Mouse (Mus musculus): ENCODE measurements around the gene Myh7b.
"Not testable (repeated sequence)": the region's sequence is repeated elsewhere in the genome, so short reads cannot be mapped to it uniquely, and the experiment has no call there.

Gene Myh7b

GRCm38 (mm10) chr2:155604560-155605235 lies 6.3 kb upstream of the Myh7b start:
- DNase-seq (ENCODE audit: low read depth, low spot score), result no peak

DNA sequence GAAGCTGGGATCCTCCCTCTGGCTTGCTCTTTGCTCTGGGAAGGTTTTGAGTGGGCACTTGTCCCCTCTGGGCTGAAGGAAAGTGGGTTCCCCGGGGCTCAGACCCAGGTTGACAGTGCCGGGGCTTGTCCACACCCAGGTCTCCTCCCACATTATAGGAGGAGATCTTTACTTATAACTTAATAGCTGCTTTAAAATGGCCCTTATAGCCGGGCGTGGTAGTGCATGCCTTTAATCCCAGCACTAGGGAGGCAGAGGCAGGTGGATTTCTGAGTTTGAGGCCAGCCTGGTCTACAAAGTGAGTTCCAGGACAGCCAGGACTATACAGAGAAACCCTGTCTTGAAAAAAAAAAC lies 5.8 kb upstream of the Myh7b start:
- DNase-seq (ENCODE audit: low read depth, low spot score), result not testable (repeated sequence)

GRCm38 (mm10) chr2:155606360-155606759 lies 4.7 kb upstream of the Myh7b start:
- DNase-seq (ENCODE audit: low read depth, low spot score), result no peak

- no peak for DNase-seq (ENCODE audit: low read depth, low spot score)
Observed at GRCm38 (mm10) chr2:155611834-155612550, 980 bp downstream of the Myh7b start.

- DNase-seq (ENCODE audit: low read depth, low spot score), result peak; percentile 47
Observed at GRCm38 (mm10) chr2:155613326-155613755, 2.3 kb downstream of the Myh7b start.

- DNase-seq (ENCODE audit: low read depth, low spot score), result no peak
Observed at GRCm38 (mm10) chr2:155613953-155614352, 2.9 kb downstream of the Myh7b start.

GRCm38 (mm10) chr2:155616971-155617370 lies 6.0 kb downstream of the Myh7b start:
- no peak for DNase-seq (ENCODE audit: low read depth, low spot score)

DNA sequence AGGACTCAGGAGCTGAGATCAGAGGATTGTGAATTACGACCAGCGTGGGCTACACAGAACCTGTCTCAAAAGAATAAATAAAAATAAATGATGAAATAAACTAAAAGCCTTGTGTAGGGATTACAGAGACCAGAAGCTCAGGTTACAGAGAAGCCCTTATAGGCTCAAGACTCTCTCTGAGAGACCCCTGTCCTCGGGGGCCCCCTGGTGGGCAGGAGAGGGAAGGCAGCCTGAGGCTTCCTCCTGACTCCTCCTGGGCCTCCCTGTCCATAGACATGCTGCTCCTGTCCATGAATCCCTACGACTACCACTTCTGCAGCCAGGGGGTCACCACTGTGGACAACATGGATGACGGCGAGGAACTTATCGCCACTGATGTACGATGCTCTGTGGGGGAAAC lies 8.8 kb downstream of the Myh7b start:
- DNase-seq (ENCODE audit: low read depth, low spot score), result peak; percentile 74

- DNase-seq (ENCODE audit: low read depth, low spot score), result no peak
Observed at GRCm38 (mm10) chr2:155622606-155623005, 11.6 kb downstream of the Myh7b start.

GRCm38 (mm10) chr2:155623996-155624395 lies 13.0 kb downstream of the Myh7b start:
- no peak for DNase-seq (ENCODE audit: low read depth, low spot score)

- peak; percentile 52 for DNase-seq (ENCODE audit: low read depth, low spot score)
Observed at GRCm38 (mm10) chr2:155624730-155625129, 13.7 kb downstream of the Myh7b start.

- DNase-seq (ENCODE audit: low read depth, low spot score), result no peak
Observed at GRCm38 (mm10) chr2:155626277-155626676, 15.3 kb downstream of the Myh7b start.

GRCm38 (mm10) chr2:155627030-155627738 lies 16.2 kb downstream of the Myh7b start:
- DNase-seq (ENCODE audit: low read depth, low spot score), result peak; percentile 86

GRCm38 (mm10) chr2:155628112-155628511 lies 17.1 kb downstream of the Myh7b start:
- no peak for DNase-seq (ENCODE audit: low read depth, low spot score)

DNA sequence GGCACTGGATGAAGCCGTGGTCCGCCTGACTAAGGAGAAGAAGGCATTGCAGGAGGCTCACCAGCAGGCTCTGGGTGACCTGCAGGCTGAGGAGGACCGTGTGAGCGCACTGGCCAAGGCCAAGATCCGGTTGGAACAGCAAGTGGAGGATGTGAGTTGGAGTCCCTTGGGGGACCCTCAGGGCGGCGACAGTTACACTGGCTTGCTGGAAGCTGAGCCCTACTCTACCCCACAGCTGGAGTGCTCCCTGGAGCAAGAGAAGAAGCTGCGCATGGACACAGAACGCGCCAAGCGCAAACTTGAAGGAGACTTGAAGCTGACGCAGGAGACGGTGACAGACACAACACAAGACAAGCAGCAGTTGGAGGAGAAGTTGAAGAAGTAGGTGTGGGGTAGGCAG lies 17.5 kb downstream of the Myh7b start:
- no peak for DNase-seq (ENCODE audit: low read depth, low spot score)

- peak; percentile 45 for DNase-seq (ENCODE audit: low read depth, low spot score)
Observed at GRCm38 (mm10) chr2:155629231-155629661, 18.2 kb downstream of the Myh7b start.

GRCm38 (mm10) chr2:155630153-155630552 lies 19.1 kb downstream of the Myh7b start:
- no peak for DNase-seq (ENCODE audit: low read depth, low spot score)

GRCm38 (mm10) chr2:155630590-155631416 lies 19.8 kb downstream of the Myh7b start:
- peak; percentile 52 for DNase-seq (ENCODE audit: low read depth, low spot score)

DNA sequence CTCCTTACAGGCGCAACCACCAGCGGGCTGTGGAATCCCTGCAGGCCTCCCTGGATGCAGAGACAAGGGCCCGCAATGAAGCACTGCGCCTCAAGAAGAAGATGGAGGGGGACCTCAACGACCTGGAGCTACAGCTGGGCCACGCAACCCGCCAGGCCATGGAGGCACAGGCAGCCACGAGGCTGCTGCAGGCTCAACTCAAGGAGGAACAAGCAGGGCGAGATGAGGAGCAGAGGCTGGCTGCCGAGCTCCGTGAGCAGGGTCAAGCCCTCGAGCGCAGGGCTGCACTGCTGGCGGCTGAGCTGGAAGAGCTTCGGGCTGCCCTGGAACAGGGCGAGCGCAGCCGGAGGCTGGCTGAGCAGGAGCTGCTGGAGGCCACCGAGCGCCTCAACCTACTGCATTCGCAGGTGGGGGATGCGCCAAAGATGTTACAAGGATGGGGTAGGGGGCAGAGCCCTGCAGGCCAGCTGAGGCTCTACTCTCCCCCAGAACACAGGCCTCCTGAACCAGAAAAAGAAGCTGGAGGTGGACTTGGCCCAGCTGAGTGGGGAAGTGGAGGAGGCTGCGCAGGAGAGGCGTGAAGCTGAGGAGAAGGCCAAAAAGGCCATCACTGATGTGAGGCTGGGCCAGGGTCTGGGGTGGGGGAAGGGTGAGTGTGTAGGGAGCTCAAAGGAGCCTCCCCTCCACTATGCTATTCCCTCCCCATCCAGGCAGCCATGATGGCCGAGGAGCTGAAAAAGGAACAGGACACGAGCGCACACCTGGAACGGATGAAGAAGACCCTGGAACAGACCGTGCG lies 21.3 kb downstream of the Myh7b start:
- no peak for DNase-seq (ENCODE audit: low read depth, low spot score)

- DNase-seq (ENCODE audit: low read depth, low spot score), result no peak
Observed at GRCm38 (mm10) chr2:155633121-155633520, 22.1 kb downstream of the Myh7b start.

DNA sequence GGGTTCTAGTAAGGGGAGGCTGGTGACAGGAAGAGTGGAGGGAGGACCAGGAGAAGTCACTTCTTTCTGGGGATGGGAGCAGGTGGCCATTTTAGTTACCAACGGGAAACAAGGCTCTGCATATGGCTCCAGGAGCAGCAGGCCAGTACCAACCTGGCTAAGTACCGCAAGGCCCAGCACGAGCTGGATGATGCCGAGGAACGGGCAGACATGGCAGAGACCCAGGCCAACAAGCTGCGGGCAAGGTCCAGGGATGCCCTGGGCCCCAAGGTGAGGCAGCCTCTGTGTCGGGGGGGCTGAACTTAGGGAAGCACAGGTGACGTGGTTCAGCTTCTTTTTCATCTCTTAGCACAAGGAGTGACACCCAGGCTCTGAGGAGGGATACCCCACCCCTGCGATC lies 22.7 kb downstream of the Myh7b start:
- DNase-seq (ENCODE audit: low read depth, low spot score), result no peak
